Mouse (Mus musculus): ENCODE measurements around the gene Dhdh.
"Not testable (repeated sequence)": the region's sequence is repeated elsewhere in the genome, so short reads cannot be mapped to it uniquely, and the experiment has no call there.

DNA sequence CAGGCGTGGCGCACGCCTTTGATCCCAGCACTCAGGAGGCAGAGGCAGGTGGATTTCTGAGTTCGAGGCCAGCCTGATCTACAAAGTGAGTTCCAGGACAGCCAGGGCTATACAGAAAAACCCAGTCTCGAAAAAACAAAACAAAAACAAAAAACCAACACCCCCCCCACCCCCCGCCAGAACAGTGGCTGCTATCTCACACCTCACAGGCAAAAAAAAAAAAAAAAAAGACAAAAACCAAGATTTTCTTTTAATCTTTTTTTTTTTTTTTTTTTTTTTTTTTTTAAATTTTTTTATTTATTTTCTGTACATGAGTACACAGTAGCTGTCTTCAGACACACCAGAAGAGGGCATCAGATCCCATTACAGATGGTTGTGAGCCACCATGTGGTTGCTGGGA lies 38.6 kb upstream of the Dhdh start:
- TF ChIP-seq POLR2A (IDR thresholded peaks at IDR 0.05; ENCODE audit: insufficient read length, low read depth); E2F4 (IDR thresholded peaks at IDR 0.05; ENCODE audit: insufficient read depth); MYOG (IDR thresholded peaks at IDR 0.05; ENCODE audit: control insufficient read depth in 1 of 3, insufficient read depth in 1 of 3, insufficient read length in 2 of 3, low read depth in 2 of 3); USF1 (IDR thresholded peaks at IDR 0.05; ENCODE audit: low read depth); TCF12 (IDR thresholded peaks at IDR 0.05; ENCODE audit: insufficient read depth, poor library complexity, severe bottlenecking); CEBPB (IDR thresholded peaks at IDR 0.05; ENCODE audit: insufficient read depth, poor library complexity, severe bottlenecking); POLR2AphosphoS2 (IDR thresholded peaks at IDR 0.05; ENCODE audit: insufficient read length, low read depth); MYOD1 (IDR thresholded peaks at IDR 0.05; ENCODE audit: control insufficient read depth in 1 of 3, insufficient read length in 2 of 3, low read depth in 2 of 3); MAX (IDR thresholded peaks at IDR 0.05; ENCODE audit: low read depth): not testable (repeated sequence)

All from myocyte (in vitro differentiated cells).